Mouse (Mus musculus): Measurements from ENCODE around the gene Pafah1b3. TPM values are rescaled to one million over a fixed set of nuclear protein-coding genes. Genes with fewer than 3 reads are reported as not detected.

Pafah1b3 gene
- polyA plus RNA-seq, 1 experiment from 2014 or later, result 630 TPM

DNA sequence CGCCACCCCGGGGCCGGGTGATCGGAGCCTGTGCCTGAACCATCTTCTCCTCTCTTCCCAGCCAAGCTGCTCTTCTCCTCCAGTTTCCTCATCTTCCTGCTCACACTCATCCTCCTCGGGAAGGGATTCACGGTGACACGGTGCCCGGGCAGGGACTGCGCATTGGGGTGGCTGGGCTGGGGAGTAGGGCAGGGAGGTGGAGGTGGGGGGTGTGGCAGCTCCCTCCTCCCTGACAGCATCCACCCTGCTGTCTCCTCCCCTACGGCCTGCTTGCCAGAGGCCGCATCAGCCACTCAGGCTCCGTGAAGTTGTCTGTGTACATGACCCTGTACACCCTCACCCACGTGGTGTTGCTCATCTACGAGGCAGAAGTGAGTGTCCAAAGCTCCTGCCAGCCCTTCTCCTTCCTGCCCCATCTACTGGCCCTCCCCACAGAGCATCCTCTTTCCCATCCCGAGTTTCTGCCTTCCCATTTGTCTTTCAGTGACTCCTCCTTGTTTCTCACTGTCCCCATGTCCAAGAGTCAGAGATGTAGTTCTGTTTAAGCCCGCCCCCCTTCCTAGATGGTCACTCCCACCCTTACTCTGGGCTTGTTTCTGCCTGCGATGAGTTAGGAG is 11.0 kb upstream of the Pafah1b3 start:
- WGBS, result 66% methylated on average over 17 of the region's 17 CpGs
- Histone ChIP-seq H3K27me3 (ENCODE audit: control insufficient read depth, insufficient read depth, low read length) (peaks cover 27% of the 10 kb centered on the region), H3K36me3 (ENCODE audit: control insufficient read depth, insufficient read depth, low read length) (peaks cover 17% of the 10 kb centered on the region), H3K4me2 (ENCODE audit: low read length) (no peak overlapping the region), H3K9me3 (ENCODE audit: control insufficient read depth, low read length) (no peaks in the 10 kb centered on the region), H3K4me3 (replicated peaks; ENCODE audit: low read depth, low read length) (no peak overlapping the region), H3K9ac (replicated peaks; ENCODE audit: low read length) (no peak overlapping the region), H3K27ac (replicated peaks; ENCODE audit: low read depth, low read length) (no peak overlapping the region), H3K4me1 (ENCODE audit: control insufficient read depth, insufficient read depth, low read length) (peaks cover 7% of the 10 kb centered on the region)
- no peak for DNase-seq
- ATAC-seq (ENCODE audit: low FRiP score, low TSS enrichment), result no peak

DNA sequence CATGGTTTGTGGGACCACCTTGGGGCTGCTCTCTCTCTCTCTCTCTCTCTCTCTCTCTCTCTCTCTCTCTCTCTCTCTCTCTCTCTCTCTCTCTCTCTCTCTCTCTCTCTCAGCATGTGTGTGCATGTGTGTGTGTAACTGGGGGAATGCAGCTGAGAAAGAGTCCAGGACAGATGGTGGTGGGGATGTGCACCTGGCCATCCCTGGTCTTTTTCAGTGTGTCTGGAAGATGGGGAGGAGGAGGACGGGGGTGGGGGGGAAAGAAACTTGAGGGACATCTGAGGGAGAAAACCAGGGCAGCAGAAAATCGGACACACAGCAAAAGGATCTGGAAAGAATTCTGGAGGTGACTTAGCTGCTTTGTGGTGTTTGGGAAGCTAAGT is 8.8 kb upstream of the Pafah1b3 start:
- peak overlapping the region; percentile 85 for H3K4me2 ChIP-seq (ENCODE audit: low read length)
- H3K4me3 ChIP-seq (replicated peaks; ENCODE audit: low read depth, low read length), result peak overlapping the region; percentile 75
- DNase-seq (no peak), ATAC-seq (ENCODE audit: low FRiP score, low TSS enrichment) (no peak)
- H3K27me3 ChIP-seq (ENCODE audit: control insufficient read depth, insufficient read depth, low read length), result peaks cover 6% of the 10 kb centered on the region; the same call in 1 of the 2 replicates
- WGBS, result 35% methylated on average over 2 of the region's 2 CpGs
- H3K9me3 ChIP-seq (ENCODE audit: control insufficient read depth, low read length), result no peaks in the 10 kb centered on the region
- peak overlapping the region; percentile 94 for H3K9ac ChIP-seq (replicated peaks; ENCODE audit: low read length)
- H3K36me3 ChIP-seq (ENCODE audit: control insufficient read depth, insufficient read depth, low read length), result peaks cover 14% of the 10 kb centered on the region; the same call in 1 of the 2 replicates
- H3K27ac ChIP-seq (replicated peaks; ENCODE audit: low read depth, low read length), result peak overlapping the region; percentile 92
- peaks cover 7% of the 10 kb centered on the region for H3K4me1 ChIP-seq (ENCODE audit: control insufficient read depth, insufficient read depth, low read length)

DNA sequence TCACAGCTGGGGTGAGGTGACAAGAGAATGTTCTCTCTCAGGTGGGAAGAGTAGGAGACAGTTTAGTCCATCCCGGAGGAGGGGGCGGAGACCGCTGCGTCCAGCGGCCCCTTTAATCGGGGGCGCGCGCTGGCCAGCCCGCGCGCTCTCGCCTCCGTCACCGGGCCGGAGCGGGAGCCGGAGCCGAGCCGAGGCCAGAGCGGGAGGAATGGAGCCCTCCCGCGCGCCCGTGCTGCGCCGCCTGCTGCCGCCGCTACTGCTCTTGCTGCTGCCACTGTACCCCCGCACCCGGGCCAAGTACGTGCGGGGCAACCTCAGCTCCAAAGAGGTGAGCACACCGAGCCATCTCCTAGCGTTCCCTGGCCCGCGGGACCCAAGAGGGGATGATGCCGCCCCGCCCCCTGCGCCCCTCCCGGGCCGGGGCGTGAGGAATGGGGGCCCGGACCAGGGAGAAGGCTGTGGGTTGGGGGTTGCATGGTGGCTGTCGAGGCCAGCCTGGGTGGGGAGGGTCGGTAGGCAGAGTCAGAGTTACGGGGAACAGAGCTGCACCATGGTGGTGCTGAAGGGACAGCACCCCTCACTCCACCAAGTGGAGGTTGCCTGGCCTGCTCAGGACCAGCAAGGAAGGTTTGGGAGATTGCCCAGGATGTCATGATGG is 8.3 kb upstream of the Pafah1b3 start, which contains the start of gene Tmem145:
Gene Tmem145, plus strand, starts transcription at position 151 of the 658 bp plus-strand sequence.
- no peaks in the 10 kb centered on the region for H3K9me3 ChIP-seq (ENCODE audit: control insufficient read depth, low read length)
- H3K36me3 ChIP-seq (ENCODE audit: control insufficient read depth, insufficient read depth, low read length), result peaks cover 11% of the 10 kb centered on the region; the same call in 1 of the 2 replicates
- peaks cover under 1% of the 10 kb centered on the region; the same call in 1 of the 2 replicates for H3K27me3 ChIP-seq (ENCODE audit: control insufficient read depth, insufficient read depth, low read length)
- DNase-seq (peak; percentile 88), ATAC-seq (ENCODE audit: low FRiP score, low TSS enrichment) (peak; percentile 78)
- WGBS, result under 1% methylated on average over 44 of the region's 47 CpGs
- H3K4me2 ChIP-seq (ENCODE audit: low read length), result peak within 1 kb of the TSS; percentile 85
- H3K27ac ChIP-seq (replicated peaks; ENCODE audit: low read depth, low read length), result peak within 1 kb of the TSS; percentile 92
- peak within 1 kb of the TSS; percentile 75 for H3K4me3 ChIP-seq (replicated peaks; ENCODE audit: low read depth, low read length)
- peaks cover 7% of the 10 kb centered on the region for H3K4me1 ChIP-seq (ENCODE audit: control insufficient read depth, insufficient read depth, low read length)
- peak within 1 kb of the TSS; percentile 94 for H3K9ac ChIP-seq (replicated peaks; ENCODE audit: low read length)

DNA sequence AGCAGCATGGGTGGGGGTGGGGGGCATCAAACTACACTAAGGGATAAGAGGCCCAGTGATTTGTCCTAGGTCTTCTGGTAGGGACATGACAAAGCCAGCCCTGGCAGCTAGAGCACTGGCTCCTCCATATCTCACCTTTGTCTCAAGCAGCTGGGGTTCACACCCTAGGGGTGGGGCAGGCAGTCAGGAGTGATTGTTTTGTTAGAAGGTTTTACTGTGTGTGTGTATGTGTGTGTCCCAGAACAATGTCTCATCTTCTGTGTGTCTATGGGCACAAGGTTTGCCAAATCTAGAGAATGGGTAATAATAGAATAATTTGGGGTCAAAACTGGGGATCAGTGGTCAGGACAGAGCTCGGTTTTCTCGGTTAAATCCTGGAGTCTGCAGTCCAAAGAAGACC is 7.7 kb upstream of the Pafah1b3 start:
- WGBS, result 0% methylated on average over 2 of the region's 2 CpGs
- 0 out of 2 replicates have a peak, but pooled peaks have one; percentile 9 for ATAC-seq (ENCODE audit: low FRiP score, low TSS enrichment)
- peaks cover 7% of the 10 kb centered on the region for H3K4me1 ChIP-seq (ENCODE audit: control insufficient read depth, insufficient read depth, low read length)
- H3K9me3 ChIP-seq (ENCODE audit: control insufficient read depth, low read length), result no peaks in the 10 kb centered on the region
- no peaks in the 10 kb centered on the region for H3K27me3 ChIP-seq (ENCODE audit: control insufficient read depth, insufficient read depth, low read length)
- H3K9ac ChIP-seq (replicated peaks; ENCODE audit: low read length), result peak overlapping the region; percentile 94
- peaks cover 11% of the 10 kb centered on the region; the same call in 1 of the 2 replicates for H3K36me3 ChIP-seq (ENCODE audit: control insufficient read depth, insufficient read depth, low read length)
- peak overlapping the region; percentile 75 for H3K4me3 ChIP-seq (replicated peaks; ENCODE audit: low read depth, low read length)
- peak overlapping the region; percentile 92 for H3K27ac ChIP-seq (replicated peaks; ENCODE audit: low read depth, low read length)
- H3K4me2 ChIP-seq (ENCODE audit: low read length), result peak overlapping the region; percentile 85
- no peak for DNase-seq

DNA sequence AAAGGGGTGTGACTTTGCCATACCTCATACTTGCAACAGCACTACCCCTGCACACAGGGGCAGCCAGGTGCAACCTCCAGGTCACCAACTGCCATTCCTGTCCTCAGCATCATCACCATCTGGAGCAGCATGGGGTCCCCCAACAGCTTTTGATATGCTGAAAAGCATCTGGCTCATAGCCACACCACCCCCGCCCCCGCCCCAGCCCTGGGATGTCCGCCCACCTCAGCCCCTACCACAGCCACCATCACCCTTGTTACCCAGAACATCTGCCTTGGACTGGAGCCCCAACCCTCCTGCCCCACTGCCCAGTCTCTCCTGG is 5.9 kb upstream of the Pafah1b3 start:
- H3K27me3 ChIP-seq (ENCODE audit: control insufficient read depth, insufficient read depth, low read length), result no peaks in the 10 kb centered on the region
- 0 out of 2 replicates have a peak, but pooled peaks cover 8% of the 10 kb centered on the region for H3K36me3 ChIP-seq (ENCODE audit: control insufficient read depth, insufficient read depth, low read length)
- H3K27ac ChIP-seq (replicated peaks; ENCODE audit: low read depth, low read length), result no peak overlapping the region
- ATAC-seq (ENCODE audit: low FRiP score, low TSS enrichment) (no peak), DNase-seq (no peak)
- no peak overlapping the region for H3K4me3 ChIP-seq (replicated peaks; ENCODE audit: low read depth, low read length)
- no peaks in the 10 kb centered on the region for H3K9me3 ChIP-seq (ENCODE audit: control insufficient read depth, low read length)
- H3K4me2 ChIP-seq (ENCODE audit: low read length), result no peak overlapping the region
- H3K9ac ChIP-seq (replicated peaks; ENCODE audit: low read length), result no peak overlapping the region
- 81% methylated on average over 3 of the region's 3 CpGs for WGBS
- peaks cover 7% of the 10 kb centered on the region for H3K4me1 ChIP-seq (ENCODE audit: control insufficient read depth, insufficient read depth, low read length)

DNA sequence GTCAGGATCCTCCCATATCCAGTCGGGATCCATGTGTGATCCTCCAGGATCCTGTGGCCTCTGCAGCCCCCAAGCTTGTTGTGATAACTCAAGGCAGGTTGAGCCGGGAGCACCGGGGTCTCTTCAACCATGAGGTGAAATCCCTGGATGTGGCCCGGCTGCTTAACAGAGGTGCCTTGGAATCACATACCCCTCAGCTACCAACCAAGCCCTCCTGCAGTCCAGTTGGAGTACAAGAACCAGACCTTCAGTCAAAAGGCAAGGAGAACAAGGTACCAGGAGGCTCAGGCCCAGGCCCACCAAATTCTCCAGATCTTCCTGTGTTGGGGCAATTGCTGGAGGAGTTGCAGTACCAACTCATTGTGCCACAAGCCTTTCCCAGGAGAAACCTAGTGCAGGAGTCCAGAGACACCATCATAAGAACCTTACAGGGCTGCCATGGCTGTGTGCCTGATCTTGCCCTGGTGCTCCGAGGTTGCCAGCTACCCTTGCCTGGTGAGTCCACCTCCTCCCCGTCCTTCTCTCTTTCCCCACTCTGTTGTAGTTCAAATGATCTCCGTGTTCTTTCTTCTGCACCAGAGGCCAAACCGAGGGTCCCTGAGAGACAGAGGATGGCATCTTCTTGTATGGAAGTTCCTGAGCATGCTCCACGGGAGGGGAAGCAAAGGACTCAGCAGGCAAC is 5.4 kb upstream of the Pafah1b3 start:
- WGBS, result 77% methylated on average over 9 of the region's 9 CpGs
- Histone ChIP-seq H3K9ac (replicated peaks; ENCODE audit: low read length) (no peak overlapping the region), H3K9me3 (ENCODE audit: control insufficient read depth, low read length) (no peaks in the 10 kb centered on the region), H3K36me3 (ENCODE audit: control insufficient read depth, insufficient read depth, low read length) (0 out of 2 replicates have a peak, but pooled peaks cover 5% of the 10 kb centered on the region), H3K4me3 (replicated peaks; ENCODE audit: low read depth, low read length) (no peak overlapping the region), H3K27me3 (ENCODE audit: control insufficient read depth, insufficient read depth, low read length) (no peaks in the 10 kb centered on the region), H3K27ac (replicated peaks; ENCODE audit: low read depth, low read length) (no peak overlapping the region), H3K4me2 (ENCODE audit: low read length) (no peak overlapping the region), H3K4me1 (ENCODE audit: control insufficient read depth, insufficient read depth, low read length) (peaks cover 7% of the 10 kb centered on the region)
- DNase-seq, result no peak
- ATAC-seq (ENCODE audit: low FRiP score, low TSS enrichment), result no peak

DNA sequence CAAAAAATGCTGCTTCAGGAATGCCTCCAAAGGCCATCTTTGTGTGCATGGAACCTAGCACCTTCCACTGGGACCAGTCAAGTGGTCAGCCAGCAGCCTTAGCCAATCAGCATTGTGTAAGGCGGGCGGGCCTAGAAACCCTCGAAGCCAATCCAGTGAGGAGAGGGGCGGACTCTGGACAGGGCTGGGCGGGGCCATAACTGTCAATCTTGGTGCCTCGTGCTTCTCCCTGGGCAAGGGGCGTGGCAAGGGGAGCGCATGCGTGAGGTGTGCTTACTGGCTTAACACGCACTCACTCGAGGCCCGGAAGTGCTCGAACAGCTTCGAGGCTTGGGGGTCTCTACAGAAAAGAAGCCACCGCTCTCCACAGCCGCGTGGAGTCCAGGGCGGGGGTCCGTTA is 3.3 kb upstream of the Pafah1b3 start, which contains the start of gene Prr19:
Gene Prr19, plus strand, starts transcription at position 349 of the 400 bp plus-strand sequence.
- ATAC-seq (ENCODE audit: low FRiP score, low TSS enrichment) (no peak; the same call in 1 of the 2 replicates), DNase-seq (peak; percentile 78)
- Histone ChIP-seq H3K4me2 (ENCODE audit: low read length) (no peak within 1 kb of the TSS), H3K36me3 (ENCODE audit: control insufficient read depth, insufficient read depth, low read length) (peaks cover 2% of the 10 kb centered on the region; the same call in 1 of the 2 replicates), H3K4me3 (replicated peaks; ENCODE audit: low read depth, low read length) (no peak within 1 kb of the TSS), H3K27ac (replicated peaks; ENCODE audit: low read depth, low read length) (no peak within 1 kb of the TSS), H3K9ac (replicated peaks; ENCODE audit: low read length) (no peak within 1 kb of the TSS), H3K4me1 (ENCODE audit: control insufficient read depth, insufficient read depth, low read length) (peaks cover 15% of the 10 kb centered on the region), H3K9me3 (ENCODE audit: control insufficient read depth, low read length) (no peaks in the 10 kb centered on the region), H3K27me3 (ENCODE audit: control insufficient read depth, insufficient read depth, low read length) (no peaks in the 10 kb centered on the region)
- 55% methylated on average over 19 of the region's 19 CpGs for WGBS

DNA sequence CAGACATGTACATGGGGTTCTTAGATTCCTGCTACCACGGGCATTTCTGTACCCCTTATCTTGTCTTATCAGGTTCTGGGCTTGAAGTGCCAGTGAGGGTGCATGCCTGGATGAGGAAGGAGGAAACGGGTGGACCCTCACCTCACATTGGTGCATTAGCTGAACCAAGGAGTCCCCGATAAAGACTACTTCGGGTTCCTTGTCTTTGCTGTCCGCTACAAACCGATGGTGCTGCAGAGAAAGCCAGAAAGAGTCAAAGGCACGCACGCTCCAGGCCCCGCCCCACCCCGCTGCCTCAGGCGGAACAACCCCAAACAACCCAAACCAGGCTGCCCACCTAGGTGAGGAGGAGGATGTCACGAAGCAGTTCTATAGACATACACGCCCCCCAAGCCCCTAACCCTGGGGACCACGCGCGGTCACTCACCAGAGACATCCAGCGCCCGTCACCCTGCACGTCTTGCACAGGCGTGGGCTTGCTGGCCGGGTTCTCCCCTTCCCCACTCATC is 787 bp downstream of the Pafah1b3 start:
- H3K27me3 ChIP-seq (ENCODE audit: control insufficient read depth, insufficient read depth, low read length), result no peaks in the 10 kb centered on the region
- no peaks in the 10 kb centered on the region for H3K9me3 ChIP-seq (ENCODE audit: control insufficient read depth, low read length)
- H3K4me2 ChIP-seq (ENCODE audit: low read length), result peak overlapping the region; percentile 81
- no peak; the same call in 1 of the 2 replicates for ATAC-seq (ENCODE audit: low FRiP score, low TSS enrichment)
- peak overlapping the region; percentile 97 for H3K9ac ChIP-seq (replicated peaks; ENCODE audit: low read length)
- peaks cover 42% of the 10 kb centered on the region for H3K36me3 ChIP-seq (ENCODE audit: control insufficient read depth, insufficient read depth, low read length)
- peak overlapping the region; percentile 98 for H3K27ac ChIP-seq (replicated peaks; ENCODE audit: low read depth, low read length)
- H3K4me1 ChIP-seq (ENCODE audit: control insufficient read depth, insufficient read depth, low read length), result peaks cover 13% of the 10 kb centered on the region
- peak; percentile 69 for DNase-seq
- WGBS, result under 1% methylated on average over 21 of the region's 21 CpGs
- peak overlapping the region; percentile 89 for H3K4me3 ChIP-seq (replicated peaks; ENCODE audit: low read depth, low read length)
